Mouse (Mus musculus): ENCODE results near the gene Cdc45.

Gene Cdc45

DNA sequence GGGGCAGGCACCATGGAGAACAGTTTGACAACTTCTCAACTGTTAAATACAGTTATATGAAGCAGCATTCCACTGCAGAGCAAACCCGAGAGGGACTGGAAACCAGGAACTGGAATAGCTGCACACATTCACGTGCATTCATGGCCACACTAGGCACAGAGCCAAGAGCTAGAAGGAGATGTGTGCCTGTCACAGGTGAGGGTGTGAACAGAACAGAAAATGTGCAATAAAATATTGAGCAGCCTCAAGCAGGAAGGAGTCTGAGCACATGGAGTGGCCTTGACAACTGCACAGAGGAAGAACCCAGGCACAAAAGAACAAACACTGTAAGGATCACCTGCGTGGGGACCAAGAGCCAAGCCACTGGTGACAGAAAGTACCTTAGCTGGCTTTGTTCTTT is 81.1 kb downstream of the Cdc45 start:
- DNase-seq (ENCODE audit: low spot score), result no peak

Measured in urinary bladder, postnatal 25 days (tissue).